Mouse (Mus musculus): ENCODE results near the gene Cldn17. TPM values are rescaled to one million over a fixed set of nuclear protein-coding genes. Genes with fewer than 3 reads are reported as not detected.

Gene Cldn17
- not detected for polyA plus RNA-seq (2014; fragmentation: Illumina TruSeq; extraction: RNeasy Lipid Tissue Mini Kit (QIAGEN cat#74804); ENCODE audit: low read depth, low replicate concordance)

DNA sequence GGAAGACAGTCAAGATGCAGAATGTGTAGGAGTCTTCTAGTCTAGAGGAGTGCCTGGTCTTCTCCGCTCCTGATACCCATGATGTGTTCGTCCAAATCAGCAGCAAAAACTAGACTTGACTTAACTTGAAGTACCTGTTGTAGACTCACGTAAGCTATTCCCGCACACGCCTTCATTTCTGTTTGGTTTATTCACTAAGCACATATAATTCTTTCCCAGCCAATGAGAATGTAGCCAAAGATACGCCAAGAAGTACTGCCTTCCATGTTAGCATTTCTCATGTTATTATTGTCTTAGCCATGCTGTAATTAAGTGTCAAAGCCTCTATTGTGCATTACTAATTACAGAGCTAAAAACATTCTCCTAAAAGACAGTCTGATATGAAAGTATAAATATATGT lies at the start of gene Cldn17:
Gene Cldn17 (minus strand): TSS at position 101 of the 400 bp plus-strand sequence.

Other genes starting within 250 kb of the Cldn17 start
- not detected for gene Grik1, start 216.7 kb downstream of the Cldn17 start, polyA plus RNA-seq (2014; fragmentation: Illumina TruSeq; extraction: RNeasy Lipid Tissue Mini Kit (QIAGEN cat#74804); ENCODE audit: low read depth, low replicate concordance)
- not detected for gene Cldn8, start 56.2 kb upstream of the Cldn17 start, polyA plus RNA-seq (2014; fragmentation: Illumina TruSeq; extraction: RNeasy Lipid Tissue Mini Kit (QIAGEN cat#74804); ENCODE audit: low read depth, low replicate concordance)
- gene Krtap24-1, start 105.3 kb upstream of the Cldn17 start, polyA plus RNA-seq (2014; fragmentation: Illumina TruSeq; extraction: RNeasy Lipid Tissue Mini Kit (QIAGEN cat#74804); ENCODE audit: low read depth, low replicate concordance) = not detected
- gene 2310079G19Rik, start 120.7 kb upstream of the Cldn17 start, polyA plus RNA-seq (2014; fragmentation: Illumina TruSeq; extraction: RNeasy Lipid Tissue Mini Kit (QIAGEN cat#74804); ENCODE audit: low read depth, low replicate concordance) = not detected
- gene Krtap26-1, start 140.8 kb upstream of the Cldn17 start, polyA plus RNA-seq (2014; fragmentation: Illumina TruSeq; extraction: RNeasy Lipid Tissue Mini Kit (QIAGEN cat#74804); ENCODE audit: low read depth, low replicate concordance) = not detected
- gene Krtap27-1, start 164.7 kb upstream of the Cldn17 start, polyA plus RNA-seq (2014; fragmentation: Illumina TruSeq; extraction: RNeasy Lipid Tissue Mini Kit (QIAGEN cat#74804); ENCODE audit: low read depth, low replicate concordance) = not detected
- not detected for gene 2310061N02Rik, start 201.0 kb upstream of the Cldn17 start, polyA plus RNA-seq (2014; fragmentation: Illumina TruSeq; extraction: RNeasy Lipid Tissue Mini Kit (QIAGEN cat#74804); ENCODE audit: low read depth, low replicate concordance)
- not detected for gene Krtap13-1, start 221.9 kb upstream of the Cldn17 start, polyA plus RNA-seq (2014; fragmentation: Illumina TruSeq; extraction: RNeasy Lipid Tissue Mini Kit (QIAGEN cat#74804); ENCODE audit: low read depth, low replicate concordance)
- gene Krtap13, start 244.7 kb upstream of the Cldn17 start, polyA plus RNA-seq (2014; fragmentation: Illumina TruSeq; extraction: RNeasy Lipid Tissue Mini Kit (QIAGEN cat#74804); ENCODE audit: low read depth, low replicate concordance) = not detected